Mouse (Mus musculus): Measurements from ENCODE around the gene Fbxw8.

DNA sequence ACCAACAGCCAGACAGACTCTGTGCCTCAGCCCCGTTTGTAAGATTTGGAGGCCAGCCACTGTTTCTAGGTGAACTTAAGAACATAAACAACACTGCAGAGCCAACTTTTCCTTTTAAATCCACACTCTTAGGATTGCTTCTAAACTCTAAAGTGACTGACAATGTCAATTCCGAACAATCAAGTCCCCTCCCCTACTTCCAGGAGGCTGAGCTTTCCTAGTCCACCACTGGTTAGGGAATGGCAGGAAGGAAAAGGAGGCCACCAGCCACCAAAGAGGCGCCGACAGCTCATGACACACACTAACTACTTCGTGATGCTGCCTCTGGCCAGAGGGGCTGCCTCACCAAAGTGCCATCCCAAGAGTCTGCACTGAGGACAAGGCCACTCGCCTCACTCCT, 10.5 kb downstream of the Fbxw8 start:
- no peak for TF ChIP-seq CTCF (conservative IDR thresholded peaks at IDR 0.05; ENCODE audit: low read length)
- no peak for TF ChIP-seq NANOG (IDR thresholded peaks at IDR 0.05; ENCODE audit: borderline replicate concordance, low read length)
- TF ChIP-seq POU5F1 (IDR thresholded peaks at IDR 0.05; ENCODE audit: borderline replicate concordance, low read length) = no peak

Data from E14TG2a.4 (cell line).